Mouse (Mus musculus) lung, postnatal 0 days (tissue): ENCODE results near the gene Megf6.

ENCODE experiments used
- CTCF ChIP-seq: IDR thresholded peaks from 2 replicates; pipeline ENCODE4 v1.5.1; 2016; ENCODE audit warnings: antibody characterized with exemption, mild to moderate bottlenecking
- EP300 ChIP-seq: IDR thresholded peaks from 2 replicates; pipeline ENCODE4 v1.6.1; 2016; ENCODE audit warnings: antibody characterized with exemption, mild to moderate bottlenecking, control low read depth

DNA sequence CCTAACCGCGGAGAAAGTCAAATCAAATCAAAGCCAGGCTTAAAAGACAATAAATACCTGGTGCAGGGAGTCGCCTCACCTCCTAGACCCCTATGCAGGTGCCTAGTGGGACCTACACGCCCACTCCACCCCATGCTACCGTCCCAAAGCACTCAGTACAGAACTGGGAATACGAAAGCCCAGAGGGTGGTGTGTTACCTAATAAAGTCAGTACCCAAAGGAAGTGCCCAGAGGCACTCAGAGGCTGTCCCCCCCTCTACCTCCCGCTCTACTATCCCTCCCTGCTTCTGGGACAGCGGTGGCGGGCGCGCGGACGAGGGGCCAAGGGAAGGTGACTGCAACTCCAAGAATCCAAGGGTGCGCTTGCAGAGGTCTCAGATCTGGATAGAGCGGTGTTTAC, 509 bp upstream of the Megf6 start:
- TF ChIP-seq EP300 (no peak), CTCF (no peak)
